Mouse (Mus musculus) liver, postnatal 0 days (tissue): ENCODE measurements around the gene Spef2.

Experiments
- CTCF ChIP-seq: sonication (generic); IDR thresholded peaks from 2 replicates; pipeline ENCODE4 v1.5.1; 2016; ENCODE audit warnings: antibody characterized with exemption, low read depth
- EP300 ChIP-seq: IDR thresholded peaks from 2 replicates; pipeline ENCODE4 v1.6.1; 2016; ENCODE audit warnings: antibody characterized with exemption, low read depth, mild to moderate bottlenecking

DNA sequence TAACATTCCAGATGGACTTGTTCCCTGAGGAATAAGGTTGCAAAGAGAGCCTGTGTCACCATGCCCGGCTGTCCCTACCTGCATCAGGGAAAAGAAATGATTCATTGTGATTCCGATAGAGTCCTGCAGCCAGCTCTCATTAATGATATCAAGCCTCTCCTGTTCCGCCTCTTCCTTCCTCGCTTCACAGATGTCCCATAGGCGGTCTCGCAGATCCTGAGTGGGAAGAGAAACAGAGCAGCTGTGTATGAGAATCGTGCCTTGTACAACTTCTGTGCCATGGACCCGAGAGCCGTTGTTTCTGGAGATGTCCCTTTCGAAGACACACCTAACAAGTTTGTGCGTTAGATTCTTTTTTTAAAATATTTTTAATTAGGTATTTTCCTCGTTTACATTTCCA is 114.2 kb downstream of the Spef2 start:
- TF ChIP-seq CTCF (no peak), EP300 (no peak)
